Mouse (Mus musculus): Measurements from ENCODE around the gene Lat. TPM values are rescaled to one million over a fixed set of nuclear protein-coding genes. Genes with fewer than 3 reads are reported as not detected.

Gene Lat
- total and polyA plus RNA-seq, 3 experiments: 0.62 to 1.2 TPM; not detected in 1

Other genes starting within 250 kb of the Lat start
- gene Xpo6, start 169.1 kb downstream of the Lat start, total RNA-seq (2012; rRNA removed): 88.3 and 89.3 TPM in 2 replicates
- 100 to 1,000 TPM; 197 to 365 TPM for gene Xpo6, start 169.1 kb downstream of the Lat start, polyA plus RNA-seq (2012; ENCODE audit: insufficient read depth in 1 of 2, insufficient read length in 2 of 2, low read depth in 1 of 2, low replicate concordance in 2 of 2, missing spikeins in 1 of 2)
- gene Sbk1, start 97.0 kb downstream of the Lat start, total RNA-seq (2012; rRNA removed): 3.4 and 3.9 TPM in 2 replicates
- 1 to 10 TPM in 1 of 2 experiments, not detected in 1; 5.4 TPM for gene Sbk1, start 97.0 kb downstream of the Lat start, polyA plus RNA-seq (2012; ENCODE audit: insufficient read depth in 1 of 2, insufficient read length in 2 of 2, low read depth in 1 of 2, low replicate concordance in 2 of 2, missing spikeins in 1 of 2)
- 28.9 and 33.3 TPM in 2 replicates for gene Spns1, start 7.9 kb upstream of the Lat start, total RNA-seq (2012; rRNA removed)
- 10 to 100 TPM in 1 of 2 experiments, not detected in 1; 81.6 TPM for gene Spns1, start 7.9 kb upstream of the Lat start, polyA plus RNA-seq (2012; ENCODE audit: insufficient read depth in 1 of 2, insufficient read length in 2 of 2, low read depth in 1 of 2, low replicate concordance in 2 of 2, missing spikeins in 1 of 2)
- gene Nfatc2ip, start 27.2 kb upstream of the Lat start, total RNA-seq (2012; rRNA removed): 6.3 and 7.9 TPM in 2 replicates
- 10 to 100 TPM in 1 of 2 experiments, not detected in 1; 13.0 TPM for gene Nfatc2ip, start 27.2 kb upstream of the Lat start, polyA plus RNA-seq (2012; ENCODE audit: insufficient read depth in 1 of 2, insufficient read length in 2 of 2, low read depth in 1 of 2, low replicate concordance in 2 of 2, missing spikeins in 1 of 2)
- gene Cd19, start 45.3 kb upstream of the Lat start, total RNA-seq (2012; rRNA removed): not detected in 2 replicates
- not detected for gene Cd19, start 45.3 kb upstream of the Lat start, polyA plus RNA-seq (2012; ENCODE audit: insufficient read depth in 1 of 2, insufficient read length in 2 of 2, low read depth in 1 of 2, low replicate concordance in 2 of 2, missing spikeins in 1 of 2)
- gene Rabep2, start 59.2 kb upstream of the Lat start, total RNA-seq (2012; rRNA removed): 12.9 and 15.2 TPM in 2 replicates
- gene Rabep2, start 59.2 kb upstream of the Lat start, polyA plus RNA-seq (2012; ENCODE audit: insufficient read depth in 1 of 2, insufficient read length in 2 of 2, low read depth in 1 of 2, low replicate concordance in 2 of 2, missing spikeins in 1 of 2): 10 to 100 TPM in 1 of 2 experiments, not detected in 1; 16.2 TPM
- gene Atp2a1, start 93.5 kb upstream of the Lat start, total RNA-seq (2012; rRNA removed): 0.04 and 0.20 TPM in 2 replicates
- gene Atp2a1, start 93.5 kb upstream of the Lat start, polyA plus RNA-seq (2012; ENCODE audit: insufficient read depth in 1 of 2, insufficient read length in 2 of 2, low read depth in 1 of 2, low replicate concordance in 2 of 2, missing spikeins in 1 of 2): under 1 TPM in 1 of 2 experiments, not detected in 1; 0.47 TPM
- gene Sh2b1, start 105.9 kb upstream of the Lat start, total RNA-seq (2012; rRNA removed): 11.8 and 13.1 TPM in 2 replicates
- 10 to 100 TPM in 1 of 2 experiments, not detected in 1; 48.9 TPM for gene Sh2b1, start 105.9 kb upstream of the Lat start, polyA plus RNA-seq (2012; ENCODE audit: insufficient read depth in 1 of 2, insufficient read length in 2 of 2, low read depth in 1 of 2, low replicate concordance in 2 of 2, missing spikeins in 1 of 2)
- gene Tufm, start 117.8 kb upstream of the Lat start, total RNA-seq (2012; rRNA removed): 224 and 244 TPM in 2 replicates
- 100 to 1,000 TPM in 1 of 2 experiments, not detected in 1; 397 TPM for gene Tufm, start 117.8 kb upstream of the Lat start, polyA plus RNA-seq (2012; ENCODE audit: insufficient read depth in 1 of 2, insufficient read length in 2 of 2, low read depth in 1 of 2, low replicate concordance in 2 of 2, missing spikeins in 1 of 2)
- gene Atxn2l, start 133.9 kb upstream of the Lat start, total RNA-seq (2012; rRNA removed): 40.8 and 52.1 TPM in 2 replicates
- 100 to 1,000 TPM; 218 to 821 TPM for gene Atxn2l, start 133.9 kb upstream of the Lat start, polyA plus RNA-seq (2012; ENCODE audit: insufficient read depth in 1 of 2, insufficient read length in 2 of 2, low read depth in 1 of 2, low replicate concordance in 2 of 2, missing spikeins in 1 of 2)
- 233 and 270 TPM in 2 replicates for gene Eif3c, start 196.8 kb upstream of the Lat start, total RNA-seq (2012; rRNA removed)
- gene Eif3c, start 196.8 kb upstream of the Lat start, polyA plus RNA-seq (2012; ENCODE audit: insufficient read depth in 1 of 2, insufficient read length in 2 of 2, low read depth in 1 of 2, low replicate concordance in 2 of 2, missing spikeins in 1 of 2): 100 to 1,000 TPM; 404 to 819 TPM
- 0.23 and 0.56 TPM in 2 replicates for gene Apobr, start 215.4 kb upstream of the Lat start, total RNA-seq (2012; rRNA removed)
- 1 to 10 TPM in 1 of 2 experiments, not detected in 1; 5.4 TPM for gene Apobr, start 215.4 kb upstream of the Lat start, polyA plus RNA-seq (2012; ENCODE audit: insufficient read depth in 1 of 2, insufficient read length in 2 of 2, low read depth in 1 of 2, low replicate concordance in 2 of 2, missing spikeins in 1 of 2)
- gene Cln3, start 216.2 kb upstream of the Lat start, total RNA-seq (2012; rRNA removed): 16.2 and 20.5 TPM in 2 replicates
- 10 to 100 TPM in 1 of 2 experiments, not detected in 1; 61.9 TPM for gene Cln3, start 216.2 kb upstream of the Lat start, polyA plus RNA-seq (2012; ENCODE audit: insufficient read depth in 1 of 2, insufficient read length in 2 of 2, low read depth in 1 of 2, low replicate concordance in 2 of 2, missing spikeins in 1 of 2)
- gene Il27, start 225.4 kb upstream of the Lat start, total RNA-seq (2012; rRNA removed): not detected in 2 replicates
- gene Il27, start 225.4 kb upstream of the Lat start, polyA plus RNA-seq (2012; ENCODE audit: insufficient read depth in 1 of 2, insufficient read length in 2 of 2, low read depth in 1 of 2, low replicate concordance in 2 of 2, missing spikeins in 1 of 2): under 1 TPM in 1 of 2 experiments, not detected in 1; 0.07 TPM